Mouse (Mus musculus) skeletal muscle tissue, adult 2 months (tissue): ENCODE data around the gene Ldb3.

Experiments
- DNase-seq: peaks from one replicate; pipeline ENCODE4 v3.0.0-alpha.2; 2012; ENCODE audit warnings: low read depth, low spot score

The Ldb3 gene

GRCm38 (mm10) chr14:34561647-34562046, 26.8 kb downstream of the Ldb3 start:
- no peak for DNase-seq

- DNase-seq: no peak
Measured at GRCm38 (mm10) chr14:34558947-34559346, 29.5 kb downstream of the Ldb3 start.

GRCm38 (mm10) chr14:34555211-34555610, 33.3 kb downstream of the Ldb3 start:
- DNase-seq: no peak

GRCm38 (mm10) chr14:34554047-34554446, 34.4 kb downstream of the Ldb3 start:
- no peak for DNase-seq

GRCm38 (mm10) chr14:34553470-34553869, 35.0 kb downstream of the Ldb3 start:
- no peak for DNase-seq

- DNase-seq: no peak
Measured at GRCm38 (mm10) chr14:34552226-34552625, 36.3 kb downstream of the Ldb3 start.

- peak; percentile 88 for DNase-seq
Measured at GRCm38 (mm10) chr14:34549004-34549671, 39.3 kb downstream of the Ldb3 start.

- DNase-seq: peak; percentile 91
Measured at GRCm38 (mm10) chr14:34548391-34549001, 40.0 kb downstream of the Ldb3 start.

- DNase-seq: peak; percentile 75
Measured at GRCm38 (mm10) chr14:34544545-34544944, 43.9 kb downstream of the Ldb3 start.

GRCm38 (mm10) chr14:34544001-34544400, 44.5 kb downstream of the Ldb3 start:
- DNase-seq: no peak

- DNase-seq: peak; percentile 66
Measured at GRCm38 (mm10) chr14:34543596-34543995, 44.9 kb downstream of the Ldb3 start.

- peak; percentile 63 for DNase-seq
Measured at GRCm38 (mm10) chr14:34541896-34542295, 46.6 kb downstream of the Ldb3 start.

- DNase-seq: no peak
Measured at GRCm38 (mm10) chr14:34540685-34541162, 47.8 kb downstream of the Ldb3 start.

GRCm38 (mm10) chr14:34535883-34536282, 52.6 kb downstream of the Ldb3 start:
- DNase-seq: no peak

- peak; percentile 53 for DNase-seq
Measured at GRCm38 (mm10) chr14:34533537-34533936, 54.9 kb downstream of the Ldb3 start.

GRCm38 (mm10) chr14:34532536-34532935, 55.9 kb downstream of the Ldb3 start:
- no peak for DNase-seq

GRCm38 (mm10) chr14:34528804-34529203, 59.7 kb downstream of the Ldb3 start:
- DNase-seq: peak; percentile 54

GRCm38 (mm10) chr14:34522701-34523100, 65.8 kb downstream of the Ldb3 start, which contains the start of gene 9230112D13Rik:
Gene 9230112D13Rik, minus strand, starts transcription at chr14:34522801.
- DNase-seq: no peak

- DNase-seq: no peak
Measured at GRCm38 (mm10) chr14:34517959-34518544, 70.4 kb downstream of the Ldb3 start.

- DNase-seq: no peak
Measured at GRCm38 (mm10) chr14:34516960-34517577, 71.4 kb downstream of the Ldb3 start.

GRCm38 (mm10) chr14:34515860-34516259, 72.6 kb downstream of the Ldb3 start:
- no peak for DNase-seq

GRCm38 (mm10) chr14:34514120-34514519, 74.4 kb downstream of the Ldb3 start:
- no peak for DNase-seq
